Mouse (Mus musculus) left cerebral cortex, adult 11 months (tissue): ENCODE data around the gene Cdk5rap1.
"Not testable (repeated sequence)": the region's sequence is repeated elsewhere in the genome, so short reads cannot be mapped to it uniquely, and the experiment has no call there.

Source experiments
- DNase-seq: peaks from one replicate; pipeline ENCODE4 v3.0.0; 2022; ENCODE audit warnings: low spot score

Gene Cdk5rap1

DNA sequence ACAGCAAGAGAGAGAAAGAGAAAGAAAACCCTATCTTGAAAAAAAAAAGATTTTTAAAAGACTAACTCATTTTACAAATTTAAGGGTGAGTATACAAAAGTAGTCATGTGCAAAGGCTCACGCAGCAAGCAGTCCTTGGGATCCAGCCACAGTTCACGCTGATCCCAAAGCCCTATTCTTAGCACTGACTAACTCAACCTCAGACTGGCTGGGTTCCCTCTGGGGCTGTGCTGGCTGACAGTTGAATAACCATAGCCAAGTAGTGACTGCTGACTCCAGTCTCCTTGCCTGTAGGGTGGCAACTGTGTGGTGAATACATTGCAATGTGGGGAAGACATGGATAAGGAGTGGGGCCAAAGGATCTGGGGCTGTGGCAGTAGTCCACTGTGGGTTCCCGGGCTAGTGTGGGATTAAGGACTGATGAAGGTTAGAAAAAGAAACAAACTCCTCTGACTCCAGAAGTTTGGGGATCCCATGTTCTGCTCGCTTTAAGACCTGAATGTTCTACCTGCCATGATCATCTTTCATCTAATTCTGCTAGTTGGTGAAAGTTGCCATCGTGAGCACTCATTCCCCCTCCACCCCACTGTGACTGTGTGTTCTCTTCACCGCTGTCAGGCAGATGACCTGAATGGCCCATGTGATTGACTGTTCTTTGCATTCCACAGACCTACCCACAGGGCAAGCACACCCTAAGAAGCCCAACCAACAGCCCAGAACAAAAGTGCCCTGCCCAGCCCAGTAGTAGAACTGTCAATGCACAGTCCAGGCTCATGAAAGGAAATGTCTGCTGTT, 2.2 kb upstream of the Cdk5rap1 start:
- DNase-seq: no peak

DNA sequence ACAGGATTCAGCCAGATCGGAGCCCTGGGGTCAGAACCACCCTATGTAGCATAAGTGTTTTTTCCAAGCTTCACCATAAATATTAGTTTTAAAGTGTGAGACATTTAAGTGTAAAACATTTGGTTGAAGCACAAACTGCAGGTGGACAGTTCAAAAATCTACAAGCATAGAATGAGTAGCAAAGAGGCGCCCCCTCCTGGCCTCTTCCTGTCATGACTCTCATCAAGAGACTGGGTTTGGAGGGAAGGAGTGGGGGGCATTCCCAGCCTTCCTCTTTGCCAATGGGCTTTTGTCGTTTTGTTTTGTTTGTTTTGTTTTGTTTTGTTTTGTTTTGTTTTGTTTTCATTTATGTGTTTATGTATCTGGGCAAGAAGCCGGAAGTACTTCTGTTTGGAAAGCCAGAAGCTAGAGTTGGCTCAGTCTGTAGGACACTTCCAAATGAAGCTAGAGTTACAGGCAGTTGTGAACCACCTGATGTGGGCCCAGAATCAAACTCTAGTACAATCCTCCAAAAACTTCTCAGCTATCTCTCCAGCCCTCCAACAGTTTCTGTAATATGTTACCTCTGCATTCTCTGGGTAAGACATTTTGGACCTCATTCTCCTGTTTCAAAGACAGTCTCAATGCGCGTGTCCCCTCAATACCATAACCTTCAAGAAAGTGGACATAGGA, 1.3 kb upstream of the Cdk5rap1 start:
- DNase-seq: no peak

GRCm38 (mm10) chr2:154372151-154372829, 520 bp downstream of the Cdk5rap1 start:
- DNase-seq: peak; percentile 69

DNA sequence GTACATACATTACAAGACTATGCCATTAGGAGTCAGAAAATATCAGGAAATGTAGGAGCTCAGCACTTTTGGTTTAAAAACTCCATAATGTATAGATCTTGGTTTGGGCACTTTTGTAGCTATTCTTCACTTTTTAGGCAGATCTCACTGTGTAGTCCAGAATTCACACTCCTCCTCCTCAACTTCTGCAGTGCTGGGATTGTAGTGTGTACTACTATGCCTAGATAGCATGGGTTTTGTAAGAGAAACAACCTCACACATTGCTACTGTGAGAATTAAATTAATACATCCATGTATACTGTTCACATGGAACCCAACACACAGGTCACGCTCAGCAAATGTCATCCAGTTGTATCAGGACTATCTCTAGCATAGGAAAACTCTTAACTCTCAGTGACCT, 5.3 kb downstream of the Cdk5rap1 start:
- DNase-seq: no peak

GRCm38 (mm10) chr2:154354000-154354425, 18.8 kb downstream of the Cdk5rap1 start:
- not testable (repeated sequence) for DNase-seq

DNA sequence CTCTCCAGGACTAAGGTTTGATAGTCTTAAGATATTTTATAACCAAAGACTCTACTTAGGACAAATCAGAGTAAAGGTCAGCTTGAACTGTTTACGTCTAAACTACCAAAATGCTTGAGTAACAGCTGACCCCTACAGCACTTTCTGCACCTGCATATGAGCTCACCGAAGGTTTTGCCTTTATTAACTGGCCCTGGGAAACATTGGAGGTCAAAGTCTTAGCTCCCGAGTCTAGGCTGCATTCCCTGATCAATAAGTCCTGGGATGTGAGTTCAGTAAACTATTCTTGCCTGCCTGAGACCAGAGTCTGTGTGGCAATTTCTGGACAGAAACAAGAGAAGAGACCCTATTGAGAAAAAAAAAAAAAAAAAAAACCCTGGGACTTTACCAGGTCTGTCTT, 24.7 kb downstream of the Cdk5rap1 start:
- no peak for DNase-seq

DNA sequence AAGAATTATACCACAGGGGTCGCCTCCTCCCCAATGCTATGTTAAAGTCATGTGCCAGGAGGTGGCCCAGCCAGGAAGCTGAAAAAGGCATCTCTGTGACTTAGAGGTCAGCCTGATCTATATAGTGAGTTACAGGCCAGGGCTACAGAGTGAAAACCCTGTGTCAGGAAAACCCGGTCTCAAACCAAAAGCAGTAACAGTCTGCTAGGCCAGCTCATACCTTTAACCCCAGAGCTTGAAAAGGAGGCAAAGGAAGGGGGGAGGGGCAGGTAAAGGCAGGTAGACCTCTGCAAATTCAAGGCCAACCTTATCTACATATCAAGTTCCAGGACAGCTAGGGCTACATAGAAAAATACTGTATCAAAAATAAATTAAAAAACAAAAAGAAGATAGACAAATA, 33.5 kb downstream of the Cdk5rap1 start:
- no peak for DNase-seq

- no peak for DNase-seq
Measured at GRCm38 (mm10) chr2:154338161-154338560, 34.6 kb downstream of the Cdk5rap1 start.

- no peak for DNase-seq
Measured at GRCm38 (mm10) chr2:154335572-154335971, 37.2 kb downstream of the Cdk5rap1 start.

GRCm38 (mm10) chr2:154326852-154327251, 46.0 kb downstream of the Cdk5rap1 start:
- DNase-seq: no peak

DNA sequence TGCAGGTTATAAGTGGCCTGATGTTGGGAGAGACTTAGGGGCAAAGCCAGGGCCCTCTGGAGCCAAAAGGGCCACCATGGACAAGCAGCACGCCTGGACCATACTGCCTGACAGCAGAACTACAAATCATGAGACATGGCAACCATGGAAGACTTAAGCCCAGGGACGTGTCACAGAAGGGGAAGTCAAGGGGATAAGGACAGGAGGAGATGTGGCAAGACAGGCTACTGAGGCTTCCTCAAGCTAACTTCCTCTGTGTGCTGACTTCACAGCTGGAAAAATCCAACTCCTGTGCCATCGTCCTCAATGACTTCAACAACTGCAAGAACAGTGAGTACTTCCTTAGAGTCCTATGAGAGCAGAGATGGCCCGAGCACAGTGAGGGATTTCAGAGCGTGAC, 59.0 kb downstream of the Cdk5rap1 start:
- DNase-seq: not testable (repeated sequence)

GRCm38 (mm10) chr2:154306927-154307326, 65.9 kb downstream of the Cdk5rap1 start, which contains the start of gene Bpifb9b:
Gene Bpifb9b, plus strand, starts transcription at chr2:154307227.
- DNase-seq: not testable (repeated sequence)

DNA sequence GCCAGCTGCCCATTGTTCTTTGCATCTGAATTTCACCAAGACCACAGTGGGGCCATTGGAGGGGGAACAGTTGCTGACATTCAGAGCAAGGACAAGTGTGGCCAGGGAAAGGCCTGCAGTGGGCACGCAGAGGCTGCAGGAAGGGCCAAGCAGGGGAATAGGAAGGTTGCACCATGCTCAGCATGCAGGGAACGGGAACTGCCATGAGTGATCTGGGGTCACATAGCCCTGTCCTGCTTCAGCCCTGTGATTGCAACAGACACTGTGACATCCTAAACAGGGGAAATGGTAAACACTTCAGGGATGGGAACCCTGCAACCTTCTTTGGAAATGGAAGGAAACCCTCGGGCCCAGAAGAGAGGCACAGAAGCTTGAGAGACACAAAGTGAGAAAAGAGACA, 68.2 kb downstream of the Cdk5rap1 start:
- DNase-seq: not testable (repeated sequence)

GRCm38 (mm10) chr2:154301763-154302162, 71.0 kb downstream of the Cdk5rap1 start:
- no peak for DNase-seq

DNA sequence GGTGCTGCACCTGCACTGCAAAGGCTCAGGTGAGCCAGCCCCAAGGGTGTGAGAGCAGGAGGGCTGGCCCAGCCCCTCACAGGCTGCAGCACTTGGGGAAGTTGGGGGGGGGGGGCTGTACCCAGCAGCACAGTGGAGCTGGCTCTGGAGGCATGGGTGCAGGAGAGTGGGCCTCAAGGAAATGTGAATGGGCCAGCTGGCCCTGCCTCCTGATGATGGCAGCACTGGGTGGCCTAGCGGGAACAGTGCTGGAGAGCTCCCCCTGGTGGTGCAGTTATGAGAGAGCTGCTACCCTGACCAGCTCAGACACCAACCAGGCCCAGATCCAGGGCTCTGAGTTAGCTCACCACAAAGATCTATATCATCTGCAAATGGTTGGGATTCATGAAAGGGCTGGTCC, 72.3 kb downstream of the Cdk5rap1 start:
- DNase-seq: peak; percentile 13

DNA sequence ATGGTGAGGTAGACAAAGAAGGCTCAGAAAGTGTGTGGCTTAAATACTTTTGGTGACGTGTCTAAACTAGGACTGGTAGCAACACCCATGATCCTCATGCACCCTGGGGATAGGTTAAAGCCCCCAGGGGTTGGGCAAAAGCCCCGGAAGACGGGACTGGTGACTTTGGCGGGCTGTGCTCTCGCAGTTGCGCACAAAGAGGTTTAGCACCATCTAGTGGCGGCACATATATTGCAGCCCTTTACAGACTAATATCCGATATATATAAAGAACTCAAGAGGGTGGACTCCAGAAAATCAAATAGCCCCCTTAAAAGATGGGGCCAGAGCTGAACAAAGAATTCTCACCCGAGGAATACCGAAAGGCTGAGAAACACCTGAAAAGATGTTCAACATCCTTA, 78.1 kb downstream of the Cdk5rap1 start:
- DNase-seq: peak; percentile 3

GRCm38 (mm10) chr2:154292833-154293232, 80.0 kb downstream of the Cdk5rap1 start:
- DNase-seq: no peak

DNA sequence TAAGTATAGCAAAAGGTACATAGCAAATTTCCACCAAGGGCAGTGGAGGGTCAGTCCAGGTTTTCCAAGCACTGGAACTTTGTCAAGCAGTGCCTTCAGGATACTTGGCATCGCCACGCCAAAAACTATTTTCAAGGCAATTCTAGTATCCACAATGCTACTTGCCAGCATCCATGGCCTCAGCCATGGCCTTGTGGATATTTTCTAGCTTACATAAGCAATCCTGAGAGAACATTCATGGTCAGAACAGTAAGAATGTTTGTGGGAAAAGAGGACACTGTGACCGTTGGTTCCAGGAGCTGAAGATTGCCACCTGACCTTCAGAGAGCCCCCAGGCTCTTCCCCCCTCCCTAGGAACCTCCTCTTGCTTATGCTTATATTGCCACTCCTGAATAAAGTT, 80.9 kb downstream of the Cdk5rap1 start:
- DNase-seq: not testable (repeated sequence)
